Mouse (Mus musculus) brain, embryonic 14.5 days (tissue): ENCODE measurements at regions not wholly inside any gene's neighbourhood (a gene's known extent, or its start where the extent isn't known, plus 50 kb on each side); places are given as distances from the start of the nearest gene placed in this dataset.

Source experiments
- DNase-seq: peaks from one replicate; pipeline ENCODE4 v3.0.0-alpha.2; 2011; ENCODE audit warnings: low read depth
- CTCF ChIP-seq: fragments of 200-500 bp; IDR thresholded peaks from 2 replicates; pipeline ENCODE4 v1.5.1; 2012; ENCODE audit warnings: inconsistent platforms, mild to moderate bottlenecking, moderate library complexity, borderline replicate concordance; ENCODE audit not compliant: insufficient read depth, insufficient read length; ENCODE audit errors: extremely low read depth
- POLR2A ChIP-seq: fragments of 200-500 bp; IDR thresholded peaks from 2 replicates; pipeline ENCODE4 v1.6.1; 2012; ENCODE audit warnings: mild to moderate bottlenecking, inconsistent platforms, borderline replicate concordance; ENCODE audit not compliant: poor library complexity, insufficient read depth, insufficient read length, severe bottlenecking; ENCODE audit errors: extremely low read depth

DNA sequence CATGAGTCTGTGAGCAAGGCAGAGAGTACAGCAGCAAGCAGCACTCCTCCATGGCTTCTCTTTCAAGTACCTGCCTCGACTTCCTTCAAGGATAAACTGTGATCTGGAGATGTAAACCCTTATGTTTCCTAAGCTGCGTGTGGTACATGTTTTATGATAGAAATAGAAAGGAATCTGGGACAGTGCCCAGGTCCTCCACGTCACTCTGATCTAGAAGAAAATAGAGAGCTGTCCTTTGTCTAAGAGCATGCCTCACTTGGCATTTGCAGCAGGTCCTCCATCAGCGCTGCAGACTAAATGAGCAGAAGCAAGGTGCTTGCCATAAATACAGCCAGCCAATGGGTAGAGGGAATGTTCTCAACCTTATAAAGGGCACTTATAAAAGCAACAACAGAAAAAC is 156.3 kb upstream of the Zfp618 start:
- TF ChIP-seq CTCF, result no peak
- TF ChIP-seq POLR2A, result no peak
- no peak for DNase-seq

DNA sequence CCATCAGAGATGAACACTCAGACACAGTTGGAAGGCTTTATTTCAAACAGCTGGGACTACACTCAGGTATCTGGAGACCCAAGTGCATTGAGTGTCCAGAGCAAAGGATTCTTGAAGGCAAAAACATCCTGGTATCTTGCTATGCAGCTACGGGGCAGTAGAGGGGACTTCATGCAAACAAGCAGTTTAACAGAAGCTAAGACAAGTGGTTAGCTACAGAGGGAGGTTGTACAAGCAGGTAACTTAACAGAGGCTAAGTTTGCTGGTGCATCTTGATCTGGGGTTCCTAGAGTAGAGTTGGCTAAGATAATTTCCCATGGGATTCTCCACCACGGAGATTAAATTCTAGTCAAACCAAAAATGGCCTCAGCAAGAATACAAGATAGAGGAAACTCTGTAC is 145.5 kb upstream of the Zfp618 start:
- no peak for DNase-seq
- TF ChIP-seq CTCF (no peak), POLR2A (no peak)

GRCm38 (mm10) chr4:62821288-62821687 is 144.1 kb upstream of the Zfp618 start:
- DNase-seq, result no peak
- peak; percentile 17; the same call in 1 of the 2 replicates for TF ChIP-seq CTCF
- no peak for TF ChIP-seq POLR2A

- peak; percentile 68 for DNase-seq
- TF ChIP-seq POLR2A (no peak), CTCF (peak; percentile 46; the same call in 1 of the 2 replicates)
These were observed 142.8 kb upstream of the Zfp618 start for GRCm38 (mm10) chr4:62822568-62822967.

DNA sequence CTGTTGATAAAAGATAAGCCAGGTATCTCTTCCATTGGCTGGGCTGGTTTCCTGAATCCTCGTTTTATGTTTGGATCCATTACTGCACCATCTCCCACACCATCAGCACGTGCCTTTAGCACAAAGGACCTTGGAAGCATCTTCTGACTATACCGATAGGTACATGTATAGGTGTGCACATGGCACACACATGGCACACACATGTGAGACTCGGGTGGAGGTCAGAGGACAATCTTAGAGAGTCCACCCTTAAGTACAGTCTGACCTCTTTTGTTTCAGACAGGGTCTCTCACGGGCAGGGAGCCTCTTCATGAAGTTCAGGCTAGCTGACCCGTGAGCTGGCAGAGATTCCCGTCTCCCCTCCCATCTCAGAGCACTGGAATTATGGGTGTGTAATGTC is 142.3 kb upstream of the Zfp618 start:
- no peak for TF ChIP-seq POLR2A
- no peak for TF ChIP-seq CTCF
- DNase-seq, result no peak

DNA sequence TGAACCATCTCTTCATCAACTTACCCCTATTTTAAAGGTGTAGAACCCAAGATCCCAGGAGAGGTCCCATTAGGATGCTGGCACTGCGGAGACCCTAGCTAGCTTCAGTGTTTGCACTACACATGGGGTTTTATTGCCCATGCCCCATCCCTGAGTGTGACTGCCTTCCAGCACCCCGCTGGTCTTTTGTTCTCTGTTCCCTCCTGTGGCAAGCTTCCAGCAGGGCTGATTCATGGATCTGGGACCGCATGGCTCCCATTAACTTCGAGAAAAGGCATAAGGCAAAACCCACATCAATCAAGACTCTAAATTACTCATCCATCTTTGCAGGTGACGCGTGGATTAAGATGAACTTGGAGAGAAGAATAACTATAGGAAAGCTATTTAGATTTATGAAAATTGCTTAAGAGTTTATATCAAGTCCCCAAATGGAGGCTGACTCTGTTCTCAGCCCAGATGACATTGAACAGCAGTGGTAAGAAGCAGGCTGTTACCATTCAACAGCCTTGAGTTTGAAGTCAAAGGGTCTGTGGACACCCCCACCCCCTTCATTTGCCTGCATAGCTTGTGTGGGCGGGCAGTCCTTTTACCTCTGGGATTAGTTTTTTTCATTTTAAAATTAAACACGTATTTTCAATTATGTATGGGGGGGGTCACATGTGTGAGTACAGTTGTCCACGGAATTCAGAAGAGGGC is 141.7 kb upstream of the Zfp618 start:
- peak; percentile 64 for DNase-seq

DNA sequence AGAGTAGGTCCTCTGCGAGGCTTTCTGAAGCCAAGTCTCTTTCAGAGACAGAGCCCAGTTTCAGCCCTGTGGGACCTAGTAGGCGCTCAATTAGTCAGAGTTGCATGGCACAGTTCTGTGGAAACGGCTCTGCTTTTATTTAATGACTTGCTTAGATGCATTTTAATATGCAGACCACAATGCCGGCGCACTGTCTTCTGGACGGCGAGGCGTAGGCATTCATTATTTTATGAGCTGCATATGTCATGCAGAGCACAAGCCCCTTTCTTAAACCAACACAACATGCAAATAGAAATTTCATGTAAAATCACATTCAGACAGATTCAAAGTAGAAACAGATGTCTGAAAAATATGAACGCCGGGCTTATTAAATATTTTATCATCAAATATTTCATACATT is 140.8 kb upstream of the Zfp618 start:
- no peak for TF ChIP-seq POLR2A
- TF ChIP-seq CTCF, result no peak
- peak; percentile 61 for DNase-seq

More for the DNA sequence above, 141.7 kb upstream of the Zfp618 start:
- TF ChIP-seq POLR2A, result no peak
- no peak for TF ChIP-seq CTCF

GRCm38 (mm10) chr4:62825256-62825655 is 140.1 kb upstream of the Zfp618 start:
- no peak for DNase-seq
- TF ChIP-seq CTCF (no peak), POLR2A (no peak)

DNA sequence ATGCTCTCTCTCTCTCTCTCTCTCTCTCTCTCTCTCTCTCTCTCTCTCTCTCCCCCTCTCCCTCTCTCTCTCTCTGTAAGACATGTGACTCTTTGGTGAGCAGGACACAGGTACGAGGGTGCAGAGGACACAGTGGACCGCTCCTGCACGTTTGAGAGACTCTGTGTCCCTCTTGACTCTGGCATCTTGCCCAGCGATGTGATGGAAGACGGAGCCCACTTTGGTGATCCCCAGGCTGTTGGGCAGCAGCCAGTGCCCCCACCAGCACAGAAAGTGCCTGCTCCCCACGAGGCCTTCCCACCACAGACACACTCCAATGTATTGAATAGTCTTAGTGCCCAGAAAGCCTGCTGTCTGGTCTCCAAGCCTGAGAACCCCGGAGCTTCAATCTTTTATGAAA is 136.4 kb upstream of the Zfp618 start:
- DNase-seq, result peak; percentile 58
- TF ChIP-seq POLR2A (no peak), CTCF (no peak)

DNA sequence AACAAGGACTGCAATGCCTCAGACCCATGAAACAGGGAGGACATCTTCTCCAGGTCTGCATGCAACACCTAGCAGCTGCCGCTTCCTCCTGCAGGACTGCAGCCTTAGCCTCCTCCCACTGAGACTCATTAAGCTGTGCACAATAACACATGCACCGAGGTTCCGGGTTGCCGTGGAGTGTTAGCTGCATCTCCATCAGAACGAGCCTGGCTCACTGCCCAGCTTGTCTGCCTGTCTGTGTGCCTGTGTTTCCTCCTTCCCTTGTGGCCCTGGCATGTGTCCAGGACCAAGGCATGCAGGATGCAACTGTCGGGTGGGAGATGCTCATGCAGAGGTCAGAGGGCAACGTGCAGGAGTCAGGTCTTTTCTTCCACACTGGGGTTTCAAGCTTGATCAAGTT is 131.4 kb upstream of the Zfp618 start:
- TF ChIP-seq POLR2A (no peak), CTCF (no peak)
- peak; percentile 93 for DNase-seq

DNA sequence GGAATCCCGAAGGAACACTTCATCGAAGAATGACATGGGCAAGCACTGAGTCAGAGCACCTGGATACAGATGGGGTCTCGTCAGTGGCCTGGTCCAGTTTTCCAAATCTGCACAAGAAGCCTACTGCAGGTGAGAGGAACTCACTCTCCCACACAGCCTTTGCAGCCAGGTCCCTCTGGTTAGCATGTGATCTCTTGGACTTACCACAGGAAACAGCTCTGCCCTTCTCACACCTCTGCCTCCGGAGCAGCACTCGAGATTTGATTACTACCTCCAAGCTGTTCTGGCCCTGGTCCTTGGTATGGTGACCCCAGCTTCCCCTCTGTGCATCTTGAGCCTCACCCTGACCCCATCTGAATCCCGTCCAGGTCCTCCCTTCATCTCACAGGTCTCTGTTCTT is 128.5 kb upstream of the Zfp618 start:
- DNase-seq, result no peak
- TF ChIP-seq CTCF (no peak), POLR2A (no peak)

DNA sequence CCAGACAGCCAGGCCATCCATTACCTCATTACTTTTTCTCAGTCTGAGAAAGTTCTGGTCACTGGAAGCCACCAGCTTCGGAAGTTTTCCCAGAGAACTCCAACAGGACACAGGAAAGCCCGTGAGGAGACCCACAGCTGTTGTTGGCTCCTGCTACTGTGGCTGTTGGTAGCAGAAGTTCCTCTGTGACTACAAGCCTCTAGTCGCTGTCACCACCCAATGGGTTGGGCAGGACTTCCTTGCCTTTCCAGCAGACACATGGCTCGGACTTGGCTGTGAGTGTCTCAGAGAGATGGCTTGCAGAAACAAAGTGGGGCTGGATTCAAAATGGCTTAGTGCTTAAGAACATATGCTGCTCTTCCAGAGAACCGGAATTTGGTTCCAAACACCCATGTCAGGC is 114.8 kb upstream of the Zfp618 start:
- TF ChIP-seq CTCF, result no peak
- TF ChIP-seq POLR2A, result no peak
- no peak for DNase-seq
